Mouse (Mus musculus) heart, adult 18-20 months (tissue): ENCODE results near the gene Polr1e. TPM values are rescaled to one million over a fixed set of nuclear protein-coding genes. Genes with fewer than 3 reads are reported as not detected.
"Not testable (repeated sequence)": the region's sequence is repeated elsewhere in the genome, so short reads cannot be mapped to it uniquely, and the experiment has no call there.

Experiments used
- DNase-seq, 2 experiments: peaks; one replicate each; pipeline ENCODE4 v3.0.0; 2021 to 2022; ENCODE audit warnings: mixed read lengths in 1 of 2
- long read RNA-seq, 2 experiments: library from polyadenylated mRNA; stranded (forward); transcript quantifications; one replicate each; pipeline ENCODE4 v2.0.0; 2021
- total RNA-seq, 2 experiments: library from RNA; stranded (reverse); gene quantifications; 2 replicates each; pipeline ENCODE4 v1.2.3; 2021

The Polr1e gene
- total RNA-seq = 10 to 100 TPM; 14.5 to 20.7 TPM
- long read RNA-seq, experiment 1, transcript Polr1e-204 (12 exons, 2,986 nt) = major isoform, 14 of 16 reads
- long read RNA-seq, experiment 1, partial matches to known transcripts = 0 of 16 reads
- long read RNA-seq, experiment 1, other reads (novel, unspliced or antisense) = 2 of 16 reads
- long read RNA-seq, experiment 2, partial matches to known transcripts = 1 of 5 reads
- long read RNA-seq, experiment 2, other reads (novel, unspliced or antisense) = 0 of 5 reads

DNA sequence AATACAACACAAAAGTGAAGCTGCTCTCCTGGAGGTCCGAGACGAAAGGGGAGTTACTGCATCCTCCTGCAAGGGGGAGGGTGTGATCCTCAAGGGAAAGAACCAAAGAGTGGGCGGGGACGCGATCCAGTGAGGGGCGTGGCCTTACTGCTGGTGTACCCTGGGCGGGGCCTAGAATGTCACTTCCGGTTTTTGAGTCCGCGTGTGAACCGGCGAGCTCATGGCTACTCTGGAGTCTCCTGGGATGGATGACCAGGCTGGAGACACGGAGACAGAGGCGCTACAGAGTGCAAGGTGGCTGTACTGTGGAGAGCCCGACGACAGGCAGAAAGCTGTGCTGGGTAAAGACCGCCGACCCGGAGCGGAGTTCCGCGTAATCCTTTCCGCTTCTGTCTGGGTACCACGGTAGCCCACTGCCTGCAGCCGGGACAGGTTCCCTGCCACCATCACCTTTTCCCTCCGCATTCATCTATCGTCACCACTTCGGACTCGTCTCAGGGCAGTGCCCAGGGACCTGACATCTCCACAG is at the start of gene Polr1e:
Gene Polr1e, plus strand, starts transcription at position 132 of the 529 bp plus-strand sequence.
- DNase-seq = peak; percentile 96 to 99

DNA sequence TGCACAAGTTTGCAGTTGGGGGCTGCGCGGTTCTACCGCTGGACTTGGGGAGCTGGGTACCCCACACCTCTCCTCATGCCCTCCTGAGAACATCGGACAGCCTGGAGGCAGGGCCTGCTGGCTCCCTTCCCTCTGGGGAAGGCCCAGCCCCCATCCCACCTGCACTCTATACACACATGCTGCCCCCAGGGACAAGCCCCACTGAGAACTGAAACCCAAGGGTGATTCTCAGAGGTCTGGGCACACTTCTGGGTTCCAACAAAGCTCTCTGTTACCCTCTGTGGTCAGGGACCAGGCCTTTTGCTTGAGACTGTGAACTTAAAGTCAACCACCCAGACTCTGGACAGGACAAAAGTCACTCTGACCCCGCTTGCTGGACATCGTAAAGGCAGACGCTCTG is 48.3 kb upstream of the Polr1e start:
- DNase-seq = peak in 1 of 2 experiments; percentile 22

DNA sequence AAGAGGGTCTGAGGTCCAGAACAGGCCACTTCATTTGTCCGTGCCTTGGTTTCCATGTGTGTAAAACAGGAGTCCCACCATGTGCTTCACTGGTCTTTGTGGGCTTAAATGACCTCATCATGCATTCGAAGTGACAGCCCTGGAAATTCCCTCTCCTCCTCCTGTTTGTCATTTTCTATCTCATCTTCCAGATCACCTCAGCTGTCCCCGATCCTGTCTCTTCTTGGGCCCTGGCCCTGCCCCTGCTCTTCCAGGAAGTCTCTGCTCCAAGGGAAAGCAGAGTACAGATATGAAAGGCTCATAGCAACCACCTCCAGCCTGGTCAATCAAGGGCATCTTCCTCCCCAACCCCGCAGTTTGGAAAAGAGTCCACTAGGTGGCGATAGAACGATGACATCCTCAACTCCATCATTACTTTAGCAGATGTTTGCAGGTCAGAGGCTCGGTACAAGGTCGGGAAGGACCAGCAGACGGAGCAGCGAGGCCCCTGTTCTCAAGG is 47.7 kb upstream of the Polr1e start:
- DNase-seq = peak; percentile 49 to 81

GRCm38 (mm10) chr4:44973450-44973849 is 44.9 kb upstream of the Polr1e start:
- DNase-seq = peak; percentile 83 to 90

GRCm38 (mm10) chr4:44973871-44974270 is 44.5 kb upstream of the Polr1e start:
- DNase-seq = no peak

DNA sequence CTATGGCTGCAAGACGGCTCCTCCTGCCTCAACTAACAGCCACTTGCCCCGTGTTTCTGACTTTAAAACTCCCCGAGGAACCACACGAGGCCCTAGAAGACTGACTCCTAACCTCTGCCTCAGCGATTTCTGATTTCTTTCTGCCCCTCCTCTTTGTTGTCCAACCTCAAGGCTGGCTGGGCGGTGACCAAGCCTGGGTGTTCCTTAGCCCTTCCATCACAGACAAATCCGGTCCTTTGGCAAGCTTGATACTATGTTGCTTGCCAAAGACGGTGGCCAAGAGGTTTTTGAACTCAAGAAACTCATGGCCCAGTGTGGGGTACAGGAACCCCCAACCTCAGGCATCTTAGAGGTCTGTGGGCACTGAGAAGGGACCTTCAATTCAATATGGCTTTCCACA is 44.1 kb upstream of the Polr1e start:
- no peak for DNase-seq

DNA sequence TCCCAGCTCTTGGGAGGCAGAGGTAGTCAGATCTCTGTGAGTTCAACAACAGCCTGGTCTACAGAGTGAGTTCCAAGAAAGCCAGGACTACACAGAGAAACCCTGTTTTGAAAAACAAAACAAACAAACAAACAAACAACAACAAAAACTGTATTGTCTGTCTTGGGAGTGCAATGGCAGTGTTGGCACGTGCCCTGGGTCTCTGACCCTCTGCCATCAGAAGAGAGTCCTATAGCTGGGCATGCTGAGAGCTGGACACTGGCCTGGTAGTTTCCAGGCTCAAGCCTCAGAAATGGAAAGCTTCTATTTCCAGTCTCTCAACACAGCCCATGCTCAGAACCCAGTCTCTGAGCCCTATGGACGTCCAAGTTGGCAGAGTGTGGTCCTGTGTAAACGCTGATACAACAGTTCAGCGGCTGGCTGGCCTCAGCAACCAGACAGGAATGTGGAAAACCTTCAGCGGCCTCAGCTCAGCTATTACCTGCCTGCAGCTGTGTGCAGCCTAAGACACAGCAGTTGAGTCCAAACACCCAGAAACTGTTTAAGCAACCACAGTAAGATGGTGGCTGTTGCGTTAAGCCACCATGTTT is 42.3 kb upstream of the Polr1e start:
- no peak for DNase-seq

GRCm38 (mm10) chr4:44976921-44977710 is 41.3 kb upstream of the Polr1e start:
- DNase-seq = no peak

DNA sequence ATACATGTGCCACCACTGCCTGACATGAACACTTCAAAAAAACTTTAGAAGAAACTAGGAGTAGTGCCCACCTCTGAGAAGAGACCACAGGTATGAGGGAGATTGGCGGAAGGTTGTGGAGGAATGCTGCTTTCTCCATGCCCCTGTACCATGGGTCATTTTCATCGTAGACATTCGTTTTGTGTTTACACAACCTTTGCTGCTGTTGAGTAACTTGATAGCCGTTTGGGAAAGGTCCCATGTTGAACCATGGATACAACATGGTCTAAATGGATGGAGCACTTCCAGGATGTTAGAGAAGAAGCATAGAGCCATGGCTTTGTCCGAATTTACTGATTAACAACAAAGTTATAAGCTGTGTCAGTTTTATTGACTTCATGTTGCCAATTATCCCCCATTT is 40.2 kb upstream of the Polr1e start:
- DNase-seq = no peak

DNA sequence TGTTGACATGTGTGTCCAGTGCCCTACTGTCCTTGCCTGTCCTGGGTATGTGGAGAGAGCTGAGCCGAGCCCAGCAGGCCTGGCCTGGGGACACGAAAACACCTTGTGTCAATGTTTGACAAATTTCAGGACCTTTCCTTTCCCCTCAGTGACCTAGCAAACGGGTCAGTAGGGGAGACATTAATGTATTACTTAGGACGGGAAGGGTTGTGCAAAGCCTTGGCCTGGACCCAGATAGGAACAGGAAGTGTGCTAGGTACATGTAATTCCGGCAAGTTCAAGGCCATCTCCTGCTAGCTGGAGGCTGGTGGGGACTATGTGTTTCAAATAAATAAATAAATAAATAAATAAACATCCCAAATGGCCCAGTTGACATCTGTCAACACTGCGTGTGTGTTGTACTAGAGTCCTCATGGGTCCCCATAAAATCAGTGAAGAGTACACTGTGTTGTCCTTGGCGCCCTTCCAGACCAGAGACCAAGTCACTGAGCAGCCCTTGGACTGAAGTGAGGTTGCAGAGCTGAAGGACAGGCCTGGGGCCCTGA is 38.5 kb upstream of the Polr1e start:
- DNase-seq = no peak

- DNase-seq = peak; percentile 85
Observed at GRCm38 (mm10) chr4:44981280-44981973, 37.0 kb upstream of the Polr1e start, which contains the start of gene Grhpr. Grhpr (plus strand) TSS chr4:44981395.

DNA sequence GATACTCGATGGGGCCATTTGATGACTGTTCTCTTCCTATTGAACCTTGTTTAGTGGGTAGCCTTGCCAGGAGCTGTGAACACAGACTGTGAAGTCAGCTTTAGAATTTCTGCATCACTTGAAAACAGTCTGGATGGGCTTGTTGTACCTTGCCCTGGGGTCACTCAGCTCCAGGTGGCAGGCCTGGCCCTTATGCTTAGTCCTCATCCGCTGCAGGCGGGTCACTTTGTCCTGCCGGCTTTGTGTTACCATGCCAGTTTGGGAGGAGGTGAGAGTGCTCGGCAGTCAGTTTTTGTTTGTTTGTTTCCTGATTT is 36.5 kb upstream of the Polr1e start:
- no peak for DNase-seq

DNA sequence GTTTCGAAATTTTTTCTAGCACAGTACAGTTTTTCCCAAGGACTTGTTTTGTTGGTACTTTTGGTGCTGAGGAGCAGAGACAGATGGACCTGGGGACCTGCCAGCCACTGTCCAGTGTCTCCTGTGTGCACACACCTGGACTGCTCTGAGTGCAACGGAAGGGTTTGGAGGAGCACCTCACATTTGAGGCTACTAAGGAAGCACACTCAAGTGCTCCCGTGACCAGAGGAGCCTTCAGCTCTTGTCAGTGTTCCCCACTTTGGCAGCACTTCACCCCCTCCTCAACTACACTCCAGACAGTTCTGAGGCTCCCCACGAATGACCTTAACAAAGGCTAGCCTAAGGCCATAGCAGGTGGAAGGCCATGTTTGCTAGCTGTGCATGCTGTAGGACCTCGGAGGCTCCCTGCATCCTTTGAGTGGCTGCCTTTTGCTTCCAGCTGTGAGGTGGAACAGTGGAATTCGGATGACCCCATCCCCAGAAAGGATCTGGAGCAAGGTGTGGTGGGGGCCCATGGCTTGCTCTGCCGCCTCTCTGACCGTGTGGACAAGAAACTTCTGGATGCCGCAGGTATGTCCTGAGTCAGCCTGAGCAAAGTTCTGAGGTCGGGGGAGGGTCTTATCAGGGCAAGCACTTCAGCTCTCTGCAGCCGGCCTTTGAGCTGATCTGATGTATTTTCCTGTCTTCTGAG is 35.8 kb upstream of the Polr1e start:
- DNase-seq = no peak

DNA sequence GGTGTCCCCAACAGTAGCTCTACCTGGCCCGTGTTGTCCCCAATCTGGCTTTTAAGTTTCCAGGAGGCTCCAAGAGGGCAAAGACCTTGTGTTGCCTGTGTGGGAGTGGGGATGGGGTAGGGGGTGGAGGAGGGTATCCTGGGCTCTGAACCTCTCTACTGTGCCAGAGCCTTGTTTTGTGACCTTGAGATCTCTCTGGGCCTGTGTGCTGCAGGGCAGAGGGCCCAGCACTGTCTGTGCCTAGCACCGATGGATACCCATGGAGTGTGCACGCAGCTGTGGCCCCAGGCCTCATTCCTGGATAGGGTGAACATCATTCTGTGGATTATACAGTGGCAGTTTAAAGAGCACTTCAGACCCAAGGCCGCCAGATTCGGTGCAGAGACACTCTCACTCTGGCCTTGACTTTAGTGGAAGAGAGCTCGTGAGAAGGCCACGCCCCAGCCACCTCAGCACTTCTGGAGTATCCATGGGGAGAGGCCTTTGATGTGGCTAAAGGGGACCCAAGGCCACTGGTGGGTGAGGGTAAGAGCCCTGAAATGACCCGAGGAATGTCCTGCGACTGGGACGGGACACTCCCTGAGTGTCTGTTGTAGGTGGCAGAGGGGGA is 35.1 kb upstream of the Polr1e start:
- DNase-seq = no peak

DNA sequence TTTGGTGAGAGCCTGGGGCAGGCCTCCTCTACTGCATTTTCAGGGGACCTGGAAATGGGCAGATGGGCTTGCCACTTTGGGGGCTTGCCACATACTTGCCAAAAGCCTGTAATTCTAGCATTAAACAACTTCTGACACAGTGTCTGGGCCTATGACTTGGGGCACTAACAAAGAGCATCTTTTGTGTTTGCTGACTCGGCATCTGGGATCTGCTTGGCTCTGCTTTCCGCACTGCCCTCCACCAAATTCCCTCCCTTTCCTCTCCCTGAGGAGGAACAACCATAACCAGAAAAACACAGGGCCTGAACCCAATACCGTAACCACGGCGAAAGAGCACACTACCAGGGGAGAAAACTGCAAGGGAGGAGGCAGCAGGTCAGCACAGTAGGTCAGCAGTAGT is 27.8 kb upstream of the Polr1e start:
- DNase-seq = no peak

GRCm38 (mm10) chr4:44992330-44992729 is 26.1 kb upstream of the Polr1e start:
- DNase-seq = not testable (repeated sequence)

DNA sequence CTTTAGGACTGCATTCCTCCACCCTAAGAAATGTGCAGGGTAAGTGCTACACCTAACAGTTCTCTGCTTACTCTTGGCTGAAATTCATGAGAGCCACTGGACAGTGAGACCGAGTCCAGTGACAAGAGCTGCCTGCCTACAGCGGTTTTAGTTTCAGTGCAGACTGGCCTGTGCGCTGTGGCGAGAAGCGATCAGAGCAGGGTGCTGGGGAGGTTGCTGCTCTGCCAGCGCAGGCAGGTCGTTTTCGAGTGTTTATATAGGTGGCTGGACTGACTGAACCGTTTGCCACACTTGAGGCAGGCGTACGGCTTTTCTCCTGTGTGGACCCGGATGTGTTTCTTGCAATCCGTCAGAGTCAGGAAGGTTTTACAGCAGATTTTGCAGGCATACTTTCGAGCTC is 25.2 kb upstream of the Polr1e start:
- not testable (repeated sequence) for DNase-seq

- DNase-seq = no peak
Observed at GRCm38 (mm10) chr4:44993847-44994246, 24.5 kb upstream of the Polr1e start.

DNA sequence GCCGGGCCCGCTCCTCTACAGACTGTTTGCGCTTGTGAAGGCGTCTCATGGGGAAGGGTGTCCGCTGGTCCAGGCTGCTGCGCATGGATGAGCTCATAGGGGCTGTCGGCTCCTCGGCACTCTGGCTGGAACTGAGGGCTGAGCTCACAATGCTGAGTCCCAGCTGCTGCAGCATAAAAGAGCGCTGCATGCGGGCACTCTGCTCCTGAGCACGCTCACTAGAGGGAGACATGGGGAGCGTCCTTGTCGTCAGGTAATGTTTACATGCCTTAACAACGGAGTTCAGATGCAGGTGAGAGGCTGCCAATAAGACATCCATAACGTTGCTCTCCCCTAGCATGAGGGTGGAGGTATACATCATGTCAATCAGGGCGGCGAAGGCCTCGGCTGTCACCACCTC is 23.6 kb upstream of the Polr1e start:
- no peak for DNase-seq

DNA sequence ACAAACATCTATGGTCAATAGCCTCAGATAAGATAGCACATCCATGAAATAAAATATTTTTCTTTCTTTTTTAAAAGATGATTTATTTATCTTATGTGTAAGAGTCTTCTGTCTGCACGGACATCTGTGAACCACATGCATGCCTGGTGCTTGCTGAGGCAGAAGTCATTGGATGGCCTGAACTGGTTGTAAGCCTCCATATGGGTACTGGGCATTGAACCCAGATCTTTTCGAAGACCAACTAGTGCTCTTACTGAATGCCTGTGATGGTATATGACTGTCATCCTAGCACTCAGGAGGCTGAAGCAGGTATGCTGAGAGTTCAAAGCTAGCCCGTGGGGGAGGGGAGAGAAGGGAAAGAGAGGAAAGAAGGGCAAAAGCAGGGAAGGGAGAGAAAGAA is 20.3 kb upstream of the Polr1e start:
- DNase-seq = no peak

- no peak for DNase-seq
Observed at GRCm38 (mm10) chr4:45000001-45000400, 18.4 kb upstream of the Polr1e start.
